Mouse (Mus musculus) lung, embryonic 16.5 days (tissue): ENCODE measurements around the gene Ntrk1. TPM values are rescaled to one million over a fixed set of nuclear protein-coding genes. Genes with fewer than 3 reads are reported as not detected.
A peak's percentile ranks its signal among the peaks of the same experiment; 100 is the strongest.

Source experiments
- ATAC-seq: fragments of 200-750 bp; cut with Nextera tagmentation; 2 replicates; pipeline ENCODE4 v1.8.0; 2017; ENCODE audit warnings: low read depth, mild to moderate bottlenecking, moderate library complexity
- H3K27ac ChIP-seq: fragments of 300-500 bp; sonication (generic); 2 replicates; pipeline ENCODE4 v1.5.1; 2014; ENCODE audit warnings: mild to moderate bottlenecking, control low read depth, low read length
- H3K27me3 ChIP-seq: fragments of 300-500 bp; sonication (generic); 2 replicates; pipeline ENCODE4 v1.6.1; 2014; ENCODE audit warnings: low read depth, low read length, mixed read lengths; ENCODE audit not compliant: control insufficient read depth, insufficient read depth
- H3K36me3 ChIP-seq: fragments of 300-500 bp; sonication (generic); 2 replicates; pipeline ENCODE4 v1.6.1; 2014; ENCODE audit warnings: low read length; ENCODE audit not compliant: control insufficient read depth, insufficient read depth
- H3K4me1 ChIP-seq: fragments of 300-500 bp; sonication (generic); replicated peaks from 2 replicates; pipeline ENCODE4 v1.6.1; 2014; ENCODE audit warnings: low read length, mixed read lengths; ENCODE audit not compliant: control insufficient read depth, insufficient read depth
- H3K4me2 ChIP-seq: fragments of 300-500 bp; sonication (generic); 2 replicates; pipeline ENCODE4 v1.6.1; 2014; ENCODE audit warnings: low read depth, low read length, control low read depth
- H3K4me3 ChIP-seq: fragments of 300-500 bp; sonication (generic); 2 replicates; pipeline ENCODE4 v1.5.1; 2014; ENCODE audit warnings: mild to moderate bottlenecking, low read length, control low read depth
- H3K9ac ChIP-seq: fragments of 300-500 bp; sonication (generic); 2 replicates; pipeline ENCODE4 v1.6.1; 2014; ENCODE audit warnings: low read length, control low read depth
- H3K9me3 ChIP-seq: fragments of 300-500 bp; sonication (generic); 2 replicates; pipeline ENCODE4 v1.6.1; 2016; ENCODE audit warnings: low read length; ENCODE audit not compliant: control insufficient read depth
- WGBS: fragments of 180-500 bp; shearing (Covaris S2); extraction: QIAGEN DNeasy Blood & Tissue Kit; methylation state at CpG from one replicate; pipeline ENCODE4 v1.1.7; 2014; 5-methylcytosine and 5-hydroxymethylcytosine counted together
- polyA plus RNA-seq: library from polyadenylated mRNA; unstranded; fragments of >200 nt; fragmentation: Nextera tagmentation; extraction: Ambion mirVana; gene quantifications from 2 replicates; pipeline ENCODE4 v1.2.1, GENCODE M21; 2015

Ntrk1 gene
- polyA plus RNA-seq, 1 experiment from 2014 or later = 1.5 TPM

DNA sequence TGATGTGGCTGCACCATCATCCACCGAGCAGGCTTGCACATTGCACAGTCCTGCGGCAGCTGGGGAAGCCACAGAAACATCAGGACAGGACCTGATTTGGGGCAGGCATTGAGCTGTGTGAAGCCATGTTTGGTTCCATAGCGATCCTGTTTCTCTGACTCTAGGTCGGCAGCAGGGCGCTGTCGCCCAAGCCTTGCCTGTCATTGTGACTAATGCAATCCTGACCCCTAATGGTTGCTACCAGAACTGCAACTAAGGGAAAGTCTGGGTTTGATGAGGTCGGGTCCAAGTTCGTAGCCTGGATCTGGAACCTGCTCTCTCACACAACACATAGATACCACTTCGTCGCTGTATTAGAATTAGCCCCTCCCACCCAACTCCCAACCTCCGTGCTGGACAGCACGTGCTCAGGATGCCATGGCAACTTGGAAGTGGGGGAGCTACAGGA, 21.7 kb upstream of the Ntrk1 start:
- peak; percentile 69 for ATAC-seq
- Histone ChIP-seq H3K9me3 (no peaks in the 10 kb centered on the region), H3K27me3 (peaks cover 18% of the 10 kb centered on the region), H3K27ac (no peak overlapping the region), H3K4me3 (no peak overlapping the region), H3K9ac (no peak overlapping the region), H3K4me1 (no peaks in the 10 kb centered on the region), H3K36me3 (no peaks in the 10 kb centered on the region), H3K4me2 (no peak overlapping the region)
- 2% methylated on average over 12 of the region's 12 CpGs for WGBS

DNA sequence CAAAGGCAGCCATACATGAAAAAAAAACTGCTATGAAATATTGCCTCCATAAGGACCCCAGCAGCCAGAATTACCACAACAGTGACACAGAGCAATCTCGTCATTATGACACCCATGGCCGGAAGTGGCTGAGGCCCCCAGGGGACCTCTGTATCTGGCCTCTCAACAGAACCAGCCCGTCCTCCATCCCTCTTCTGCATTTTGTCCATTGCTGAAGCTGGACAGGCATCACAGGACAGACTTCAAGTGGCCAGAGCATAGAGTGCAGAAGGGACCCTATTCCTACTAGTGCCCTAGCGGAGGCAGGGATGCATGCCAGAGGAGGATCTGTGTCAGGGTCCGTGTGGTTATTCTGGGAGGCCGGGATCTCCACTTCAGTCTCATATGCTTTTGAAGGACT, 21.2 kb upstream of the Ntrk1 start:
- H3K27me3 ChIP-seq = peaks cover 23% of the 10 kb centered on the region
- H3K27ac ChIP-seq = no peak overlapping the region
- WGBS = 44% methylated on average over 6 of the region's 6 CpGs
- no peak overlapping the region for H3K9ac ChIP-seq
- H3K4me3 ChIP-seq = no peak overlapping the region
- no peaks in the 10 kb centered on the region for H3K36me3 ChIP-seq
- H3K4me2 ChIP-seq = no peak overlapping the region
- H3K4me1 ChIP-seq = no peaks in the 10 kb centered on the region
- peak; percentile 18; the same call in 1 of the 2 replicates for ATAC-seq
- no peaks in the 10 kb centered on the region for H3K9me3 ChIP-seq

DNA sequence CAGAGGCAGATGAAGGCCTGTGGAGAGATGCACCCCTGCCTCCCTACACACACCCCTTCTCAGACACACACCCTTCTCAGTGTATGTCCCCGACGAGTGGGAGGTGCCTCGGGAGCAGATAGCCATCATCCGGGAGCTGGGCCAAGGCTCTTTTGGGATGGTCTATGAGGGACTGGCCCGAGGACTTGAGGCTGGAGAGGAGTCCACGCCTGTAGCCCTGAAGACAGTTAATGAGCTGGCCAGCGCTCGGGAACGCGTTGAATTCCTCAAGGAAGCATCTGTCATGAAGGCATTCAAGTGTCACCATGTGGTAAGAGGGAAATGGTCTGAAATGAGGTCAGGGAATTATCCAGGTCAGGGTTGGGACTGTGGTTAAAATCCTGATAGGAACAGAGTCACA, 17.9 kb upstream of the Ntrk1 start:
- no peak overlapping the region for H3K4me3 ChIP-seq
- no peak overlapping the region for H3K4me2 ChIP-seq
- no peak overlapping the region for H3K9ac ChIP-seq
- WGBS = 42% methylated on average over 10 of the region's 10 CpGs
- H3K27me3 ChIP-seq = peaks cover 47% of the 10 kb centered on the region
- H3K9me3 ChIP-seq = no peaks in the 10 kb centered on the region
- H3K27ac ChIP-seq = no peak overlapping the region
- no peak for ATAC-seq
- no peaks in the 10 kb centered on the region for H3K36me3 ChIP-seq
- no peaks in the 10 kb centered on the region; the same call in 1 of the 2 replicates for H3K4me1 ChIP-seq

DNA sequence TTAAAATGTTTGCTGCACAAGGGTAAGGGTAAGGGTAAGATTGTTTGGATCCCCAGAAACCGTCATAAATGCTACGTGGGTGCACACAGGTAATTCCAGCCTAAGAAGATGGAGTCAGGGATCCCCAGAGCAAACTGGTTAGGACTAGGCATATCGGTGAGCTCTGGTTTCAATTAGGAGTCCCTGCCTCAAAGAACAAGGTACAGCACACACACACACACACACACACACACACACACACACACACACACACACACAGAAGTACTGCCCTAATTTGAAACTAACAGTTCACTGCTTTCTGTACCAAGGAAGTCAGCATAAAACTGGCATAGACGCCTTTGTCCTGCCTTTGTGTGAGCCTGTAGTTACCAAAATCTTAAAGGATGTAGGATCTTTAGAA, 17.5 kb upstream of the Ntrk1 start:
- 76% methylated on average over 4 of the region's 4 CpGs for WGBS
- no peaks in the 10 kb centered on the region; the same call in 1 of the 2 replicates for H3K4me1 ChIP-seq
- no peak for ATAC-seq
- no peak overlapping the region for H3K4me3 ChIP-seq
- no peaks in the 10 kb centered on the region for H3K36me3 ChIP-seq
- H3K9ac ChIP-seq = no peak overlapping the region
- no peaks in the 10 kb centered on the region for H3K9me3 ChIP-seq
- no peak overlapping the region for H3K27ac ChIP-seq
- H3K27me3 ChIP-seq = peaks cover 43% of the 10 kb centered on the region
- H3K4me2 ChIP-seq = no peak overlapping the region

DNA sequence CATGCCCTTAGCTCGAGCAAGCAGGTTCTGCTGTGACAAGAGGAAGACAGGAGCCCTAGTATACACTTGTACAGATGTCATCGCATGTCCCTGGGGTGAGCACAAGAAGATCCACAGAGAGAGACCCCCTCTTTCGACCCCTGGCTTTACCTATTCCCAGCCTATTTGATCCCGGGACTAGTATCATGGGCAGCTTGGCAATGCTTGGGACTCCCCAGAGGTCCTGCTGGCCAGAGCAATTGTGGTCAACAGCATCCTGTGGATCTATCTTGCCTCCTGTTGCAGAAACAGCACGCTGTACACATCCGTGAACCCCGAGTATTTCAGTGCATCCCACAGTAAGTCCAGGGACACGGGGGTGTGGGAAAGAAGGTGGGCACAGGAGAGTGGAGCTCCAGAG, 16.3 kb upstream of the Ntrk1 start:
- Histone ChIP-seq H3K4me2 (no peak overlapping the region), H3K9me3 (no peaks in the 10 kb centered on the region), H3K4me3 (no peak overlapping the region), H3K27ac (no peak overlapping the region), H3K9ac (no peak overlapping the region), H3K4me1 (no peaks in the 10 kb centered on the region; the same call in 1 of the 2 replicates), H3K36me3 (no peaks in the 10 kb centered on the region), H3K27me3 (peaks cover 41% of the 10 kb centered on the region)
- 84% methylated on average over 8 of the region's 8 CpGs for WGBS
- no peak for ATAC-seq

DNA sequence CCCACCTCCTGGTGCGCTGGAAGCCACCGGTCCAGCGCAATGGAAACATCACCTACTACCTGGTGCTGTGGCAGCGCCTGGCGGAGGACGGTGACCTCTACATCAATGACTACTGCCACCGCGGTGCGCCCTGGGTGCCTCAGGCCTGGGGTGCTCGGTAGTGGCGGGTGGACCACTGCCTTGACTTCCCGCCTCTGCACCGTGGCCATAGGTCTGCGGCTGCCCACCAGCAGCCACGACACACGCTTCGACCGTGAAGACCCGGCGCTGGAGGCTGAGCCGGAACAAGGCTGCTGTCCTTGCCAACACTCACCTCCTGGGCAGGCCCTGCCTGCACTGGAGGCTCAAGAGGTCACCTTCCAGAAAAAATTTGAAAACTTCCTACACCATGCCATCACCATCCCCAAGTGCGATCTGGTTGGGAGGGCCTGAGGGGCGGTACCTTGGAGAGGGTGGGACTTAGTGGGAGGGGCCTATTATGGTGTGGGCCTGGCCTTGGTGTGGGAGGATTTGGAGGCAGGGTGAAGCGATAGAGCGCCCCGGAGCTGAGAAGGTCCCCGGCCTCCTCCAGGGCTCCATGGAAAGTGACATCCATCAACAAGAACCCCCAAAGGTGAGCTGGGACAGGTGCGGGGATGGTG, 14.5 kb upstream of the Ntrk1 start:
- Histone ChIP-seq H3K27me3 (peaks cover 47% of the 10 kb centered on the region), H3K9ac (no peak overlapping the region), H3K9me3 (no peaks in the 10 kb centered on the region), H3K4me1 (no peaks in the 10 kb centered on the region; the same call in 1 of the 2 replicates), H3K36me3 (no peaks in the 10 kb centered on the region), H3K4me3 (peak overlapping the region; percentile 2; the same call in 1 of the 2 replicates), H3K27ac (no peak overlapping the region), H3K4me2 (peak overlapping the region; percentile 22)
- ATAC-seq = peak; percentile 53
- 3% methylated on average over 28 of the region's 28 CpGs for WGBS

DNA sequence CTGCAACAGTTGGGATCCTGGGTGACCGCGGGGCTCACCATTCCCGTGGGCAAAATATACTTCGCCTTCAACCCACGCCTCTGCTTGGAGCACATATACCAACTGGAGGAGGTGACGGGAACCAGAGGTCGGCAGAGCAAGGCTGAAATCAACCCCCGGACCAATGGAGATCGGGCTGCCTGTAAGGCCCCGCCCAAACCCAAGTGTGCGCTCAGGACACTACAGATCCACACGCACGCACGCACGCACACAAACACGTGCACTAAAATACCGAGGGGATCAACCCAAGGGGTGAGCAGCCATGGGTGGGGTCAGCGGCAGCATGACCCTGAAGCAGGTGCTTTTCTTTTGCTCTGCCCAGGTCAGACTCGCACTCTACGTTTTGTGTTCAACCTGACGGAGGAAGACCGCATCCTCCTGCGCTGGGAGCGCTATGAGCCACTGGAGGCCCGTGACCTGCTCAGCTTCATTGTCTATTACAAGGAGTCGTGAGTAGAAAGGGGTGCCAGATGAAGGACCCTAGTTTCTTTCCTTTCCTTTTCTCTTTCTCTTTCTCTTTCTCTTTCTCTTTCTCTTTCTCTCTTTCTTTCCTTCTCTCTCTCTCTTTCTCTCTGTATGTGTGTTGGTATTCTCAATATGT, 9.2 kb upstream of the Ntrk1 start:
- H3K27me3 ChIP-seq = peaks cover 59% of the 10 kb centered on the region
- H3K36me3 ChIP-seq = no peaks in the 10 kb centered on the region
- peak; percentile 49 for ATAC-seq
- 4% methylated on average over 26 of the region's 26 CpGs for WGBS
- H3K4me2 ChIP-seq = peak overlapping the region; percentile 37
- peak overlapping the region; percentile 5; the same call in 1 of the 2 replicates for H3K4me3 ChIP-seq
- no peaks in the 10 kb centered on the region for H3K9me3 ChIP-seq
- no peak overlapping the region for H3K27ac ChIP-seq
- H3K4me1 ChIP-seq = no peaks in the 10 kb centered on the region
- H3K9ac ChIP-seq = no peak overlapping the region

DNA sequence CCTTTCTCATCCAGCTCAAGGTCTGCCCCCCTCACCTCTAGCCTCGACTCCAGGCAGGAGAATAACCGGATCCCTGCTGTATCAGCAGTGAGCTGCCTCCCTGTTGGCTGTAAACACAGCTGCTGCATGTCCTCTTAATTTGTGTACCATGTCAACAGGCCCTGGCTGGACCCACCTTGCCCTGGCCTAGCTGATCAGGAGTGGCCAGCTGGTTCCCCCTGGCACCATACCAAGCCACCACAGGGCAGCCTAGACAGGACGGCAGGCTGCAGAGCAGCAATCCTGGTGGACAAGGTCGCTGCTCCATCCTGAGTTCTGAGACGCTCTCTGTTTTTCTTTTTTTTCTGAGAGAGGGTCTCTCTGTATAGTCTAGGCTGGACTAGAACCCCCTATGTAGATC, 6.7 kb upstream of the Ntrk1 start:
- peaks cover 5% of the 10 kb centered on the region for H3K4me1 ChIP-seq
- H3K36me3 ChIP-seq = no peaks in the 10 kb centered on the region
- no peak overlapping the region for H3K4me2 ChIP-seq
- WGBS = 36% methylated on average over 5 of the region's 5 CpGs
- peaks cover 73% of the 10 kb centered on the region for H3K27me3 ChIP-seq
- H3K9me3 ChIP-seq = no peaks in the 10 kb centered on the region
- ATAC-seq = no peak
- H3K27ac ChIP-seq = no peak overlapping the region
- no peak overlapping the region for H3K4me3 ChIP-seq
- no peak overlapping the region for H3K9ac ChIP-seq

DNA sequence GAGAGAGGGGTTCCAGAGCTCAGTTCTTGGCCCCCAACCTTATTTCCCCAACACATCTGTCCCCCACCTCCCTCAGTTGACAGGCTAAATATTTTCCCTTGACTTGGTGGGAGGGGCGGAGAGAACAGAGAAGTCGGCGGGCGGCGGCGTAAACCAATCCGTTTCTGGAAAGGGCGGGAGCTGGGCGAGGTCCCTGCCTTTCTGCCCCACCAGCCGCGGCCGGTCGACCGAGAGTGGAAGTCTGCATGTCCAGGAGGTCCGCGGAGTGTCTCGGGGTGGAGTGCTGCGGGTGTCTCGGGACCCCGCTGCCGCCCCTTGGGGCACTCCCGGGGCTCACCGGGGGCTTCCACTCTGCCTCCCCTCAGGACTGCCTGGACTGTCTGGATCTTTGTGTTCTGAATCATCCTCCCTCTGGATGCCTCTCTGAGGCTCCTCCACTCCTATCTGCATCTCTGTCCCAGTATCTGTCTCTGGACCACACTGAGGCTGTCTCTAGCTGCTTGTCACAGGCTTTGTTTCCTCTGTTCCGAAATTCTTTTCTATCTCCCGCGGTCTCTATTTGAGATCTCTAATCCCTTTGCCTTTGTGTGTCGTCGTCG, 1.9 kb upstream of the Ntrk1 start, which contains the start of gene Insrr:
Insrr (plus strand) TSS at position 216 of the 599 bp plus-strand sequence.
- H3K27ac ChIP-seq = no peak within 1 kb of the TSS
- 2% methylated on average over 29 of the region's 29 CpGs for WGBS
- ATAC-seq = peak; percentile 42; the same call in 1 of the 2 replicates

More for the DNA sequence above, 1.9 kb upstream of the Ntrk1 start, which contains the start of gene Insrr:
- Histone ChIP-seq H3K9me3 (no peaks in the 10 kb centered on the region), H3K4me1 (peaks cover 16% of the 10 kb centered on the region), H3K4me3 (peak within 1 kb of the TSS; percentile 40), H3K4me2 (peak within 1 kb of the TSS; percentile 57), H3K27me3 (peaks cover 91% of the 10 kb centered on the region), H3K9ac (peak within 1 kb of the TSS; percentile 47; the same call in 1 of the 2 replicates), H3K36me3 (no peaks in the 10 kb centered on the region)
